Mouse (Mus musculus) intestine, postnatal 0 days (tissue): Measurements from ENCODE around the gene Pde3a. TPM values are rescaled to one million over a fixed set of nuclear protein-coding genes. Genes with fewer than 3 reads are reported as not detected.

Source experiments
- ATAC-seq: fragments of 200-750 bp; cut with Nextera tagmentation; 2 replicates; pipeline ENCODE4 v1.8.0; 2017; ENCODE audit warnings: mild to moderate bottlenecking, moderate TSS enrichment, moderate library complexity
- H3K27ac ChIP-seq: fragments of 300-500 bp; sonication (generic); 2 replicates; pipeline ENCODE4 v1.5.1; 2014; ENCODE audit warnings: mild to moderate bottlenecking, low read depth, low read length, moderate library complexity
- H3K27me3 ChIP-seq: fragments of 300-500 bp; sonication (generic); replicated peaks from 2 replicates; pipeline ENCODE4 v1.6.1; 2014; ENCODE audit warnings: low read length, mixed read lengths; ENCODE audit not compliant: control insufficient read depth, insufficient read depth
- H3K36me3 ChIP-seq: fragments of 300-500 bp; sonication (generic); 2 replicates; pipeline ENCODE4 v1.6.1; 2014; ENCODE audit warnings: mild to moderate bottlenecking, moderate library complexity; ENCODE audit not compliant: control insufficient read depth, insufficient read depth
- H3K4me1 ChIP-seq: fragments of 300-500 bp; sonication (generic); replicated peaks from 2 replicates; pipeline ENCODE4 v1.6.1; 2014; ENCODE audit warnings: antibody characterized with exemption, low read length, mixed read lengths; ENCODE audit not compliant: control insufficient read depth, insufficient read depth
- H3K4me2 ChIP-seq: fragments of 300-500 bp; sonication (generic); replicated peaks from 2 replicates; pipeline ENCODE4 v1.6.1; 2014; ENCODE audit warnings: low read depth, mild to moderate bottlenecking, moderate library complexity
- H3K4me3 ChIP-seq: fragments of 300-500 bp; sonication (generic); 2 replicates; pipeline ENCODE4 v1.5.1; 2014; ENCODE audit warnings: low read depth, low read length
- H3K9ac ChIP-seq: fragments of 300-500 bp; sonication (generic); 2 replicates; pipeline ENCODE4 v1.6.1; 2014; ENCODE audit warnings: mild to moderate bottlenecking, low read depth, low read length
- H3K9me3 ChIP-seq: fragments of 300-500 bp; sonication (generic); 2 replicates; pipeline ENCODE4 v1.6.1; 2016; ENCODE audit warnings: mixed run types; ENCODE audit not compliant: control insufficient read depth
- CTCF ChIP-seq: sonication (generic); IDR thresholded peaks from 2 replicates; pipeline ENCODE4 v1.5.1; 2016; ENCODE audit warnings: low read depth, mild to moderate bottlenecking, control low read depth, antibody characterized with exemption, moderate library complexity
- WGBS: fragments of 180-500 bp; shearing (Covaris S2); extraction: QIAGEN DNeasy Blood & Tissue Kit; methylation state at CpG from one replicate; pipeline ENCODE4 v1.1.7; 2014; 5-methylcytosine and 5-hydroxymethylcytosine counted together
- polyA plus RNA-seq: library from polyadenylated mRNA; unstranded; fragments of >200 nt; fragmentation: Nextera tagmentation; extraction: Ambion mirVana; gene quantifications from 2 replicates; pipeline ENCODE4 v1.2.1, GENCODE M21; 2015

Gene Pde3a
- polyA plus RNA-seq, 1 experiment from 2014 or later = 17.6 TPM

DNA sequence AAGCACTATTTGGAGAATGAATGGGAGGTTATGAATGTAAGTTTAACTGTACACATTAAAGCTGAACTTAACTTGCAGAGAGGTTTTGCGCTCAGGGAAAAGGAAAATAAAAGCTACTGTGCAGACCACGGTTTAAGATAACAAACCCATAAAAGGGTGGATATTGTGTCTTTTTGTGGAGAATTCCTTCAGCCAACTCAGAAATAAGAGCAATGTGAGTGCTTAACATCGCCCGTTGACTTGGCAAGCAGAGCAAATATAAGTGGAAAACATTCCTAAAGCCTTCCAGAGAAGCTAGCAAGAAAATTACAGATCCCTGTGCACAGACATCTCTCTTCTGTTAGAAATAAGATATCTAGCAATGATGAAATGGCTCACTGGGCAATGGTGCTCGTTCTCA is 139.0 kb downstream of the Pde3a start:
- Histone ChIP-seq H3K4me1 (no peaks in the 10 kb centered on the region), H3K9me3 (no peaks in the 10 kb centered on the region), H3K27me3 (no peaks in the 10 kb centered on the region), H3K36me3 (no peaks in the 10 kb centered on the region), H3K4me3 (no peak overlapping the region), H3K4me2 (no peak overlapping the region), H3K27ac (no peak overlapping the region), H3K9ac (no peak overlapping the region)
- no peak for TF ChIP-seq CTCF
- ATAC-seq = no peak
- 31% methylated on average over 5 of the region's 5 CpGs for WGBS

DNA sequence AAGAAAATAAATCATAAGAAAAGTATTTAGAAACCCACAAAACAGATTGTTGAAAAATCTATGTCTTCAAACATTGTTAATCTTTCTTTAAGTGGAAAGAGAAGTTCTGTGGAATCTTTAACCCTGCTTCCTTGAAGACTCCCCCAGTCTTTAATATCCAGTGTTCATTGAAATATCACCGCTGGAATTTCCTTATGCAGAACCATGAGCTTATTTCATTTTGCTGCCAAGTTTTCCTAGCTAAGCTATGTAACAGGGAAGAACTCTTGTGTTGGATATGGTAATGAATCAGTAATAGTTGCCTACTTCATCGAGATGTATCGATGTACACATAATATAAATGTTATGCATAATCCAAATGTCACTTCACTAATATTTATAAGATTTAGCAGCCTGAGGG is 146.9 kb downstream of the Pde3a start:
- no peak overlapping the region for H3K4me3 ChIP-seq
- no peak for ATAC-seq
- 63% methylated on average over 3 of the region's 3 CpGs for WGBS
- H3K9ac ChIP-seq = no peak overlapping the region
- no peaks in the 10 kb centered on the region for H3K36me3 ChIP-seq
- no peaks in the 10 kb centered on the region for H3K9me3 ChIP-seq
- H3K27me3 ChIP-seq = no peaks in the 10 kb centered on the region
- H3K4me1 ChIP-seq = no peaks in the 10 kb centered on the region
- H3K27ac ChIP-seq = no peak overlapping the region
- H3K4me2 ChIP-seq = no peak overlapping the region
- no peak for TF ChIP-seq CTCF

DNA sequence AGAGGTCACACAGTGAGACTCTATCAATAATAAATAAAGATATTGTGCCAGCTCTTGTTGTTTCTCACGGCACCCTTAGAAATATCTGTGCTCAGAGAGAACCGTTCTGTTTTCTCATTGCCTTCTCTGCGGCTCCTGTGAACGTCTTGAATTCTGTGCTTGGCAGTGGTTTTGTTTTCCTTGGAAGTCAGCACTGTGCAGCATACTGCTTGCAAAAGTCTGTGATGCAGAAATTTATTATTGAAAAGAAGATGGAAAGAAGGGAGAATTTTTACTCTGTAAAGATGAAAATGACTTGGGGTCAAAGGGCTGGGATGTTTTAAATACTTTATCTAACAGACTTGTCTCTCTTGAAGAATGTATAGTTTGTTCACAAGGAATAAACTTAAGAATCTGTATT is 150.3 kb downstream of the Pde3a start:
- H3K4me1 ChIP-seq = no peaks in the 10 kb centered on the region
- no peaks in the 10 kb centered on the region for H3K9me3 ChIP-seq
- no peaks in the 10 kb centered on the region for H3K36me3 ChIP-seq
- no peak overlapping the region for H3K9ac ChIP-seq
- H3K27ac ChIP-seq = no peak overlapping the region
- H3K4me2 ChIP-seq = no peak overlapping the region
- TF ChIP-seq CTCF = no peak
- H3K27me3 ChIP-seq = no peaks in the 10 kb centered on the region
- WGBS = 48% methylated on average over 4 of the region's 4 CpGs
- H3K4me3 ChIP-seq = no peak overlapping the region
- no peak for ATAC-seq

DNA sequence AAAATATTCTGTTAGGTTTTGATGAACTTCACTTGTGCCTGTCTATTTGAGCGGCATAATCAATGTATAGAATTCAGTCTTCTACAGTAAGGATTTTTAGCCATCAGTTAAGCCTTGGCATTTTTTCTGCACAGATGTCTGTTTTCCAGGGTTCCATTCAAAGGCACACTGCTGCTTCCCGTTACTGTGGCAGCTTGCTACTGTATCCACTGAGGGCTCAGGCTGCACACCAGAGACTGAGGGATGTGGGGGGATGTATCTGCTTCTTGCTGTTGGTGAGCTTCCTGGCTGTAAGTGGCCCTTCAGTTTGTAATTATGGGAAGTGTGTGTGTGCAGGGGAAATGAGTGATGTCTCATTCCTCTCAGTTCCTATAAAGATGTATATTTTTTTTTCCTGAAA is 154.9 kb downstream of the Pde3a start:
- Histone ChIP-seq H3K27ac (no peak overlapping the region), H3K4me1 (no peaks in the 10 kb centered on the region), H3K9me3 (no peaks in the 10 kb centered on the region), H3K4me2 (no peak overlapping the region), H3K27me3 (no peaks in the 10 kb centered on the region), H3K9ac (no peak overlapping the region), H3K4me3 (no peak overlapping the region), H3K36me3 (no peaks in the 10 kb centered on the region)
- no peak for TF ChIP-seq CTCF
- ATAC-seq = no peak
- 71% methylated on average over 2 of the region's 2 CpGs for WGBS

DNA sequence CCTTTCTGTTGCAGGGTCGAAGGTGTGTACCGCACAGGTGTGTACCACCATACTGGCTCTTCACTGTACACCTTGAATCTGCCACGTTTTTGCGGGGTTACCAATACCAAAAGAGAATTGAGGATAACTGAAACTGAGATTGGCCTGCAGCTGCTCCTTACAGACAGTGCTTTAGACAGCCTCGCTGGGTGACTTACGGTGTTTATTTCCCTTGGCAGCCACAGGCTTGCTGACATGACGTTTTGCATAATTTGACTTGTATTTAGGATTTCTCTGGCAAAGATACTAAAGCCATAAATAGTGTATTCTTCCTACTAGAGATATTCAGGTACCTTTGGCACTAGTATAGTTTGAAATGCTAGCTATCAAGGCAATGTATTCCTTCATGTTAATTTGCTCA is 155.6 kb downstream of the Pde3a start:
- no peak overlapping the region for H3K9ac ChIP-seq
- no peaks in the 10 kb centered on the region for H3K9me3 ChIP-seq
- TF ChIP-seq CTCF = no peak

DNA sequence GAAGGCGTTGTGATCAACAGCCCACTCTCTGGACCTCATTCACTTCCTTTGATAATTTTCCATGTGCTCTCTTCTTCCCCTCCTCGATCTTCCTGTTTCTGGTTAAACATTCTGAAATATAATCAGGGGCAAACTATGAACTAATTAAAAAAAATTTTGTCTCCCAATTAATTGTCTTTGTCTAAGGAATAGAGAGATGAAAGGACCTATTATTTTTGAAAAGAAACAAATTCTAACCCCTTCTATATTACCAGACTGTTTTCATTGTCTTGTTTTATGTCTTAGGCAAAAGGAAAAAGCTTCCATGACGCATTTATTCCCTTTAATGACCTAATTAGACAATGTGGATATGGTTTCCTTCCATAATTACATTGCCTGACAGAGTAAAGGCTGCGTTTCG is 156.4 kb downstream of the Pde3a start:
- no peaks in the 10 kb centered on the region for H3K27me3 ChIP-seq
- H3K4me2 ChIP-seq = no peak overlapping the region
- H3K27ac ChIP-seq = no peak overlapping the region
- H3K9ac ChIP-seq = no peak overlapping the region
- no peaks in the 10 kb centered on the region for H3K4me1 ChIP-seq
- no peaks in the 10 kb centered on the region for H3K36me3 ChIP-seq
- H3K4me3 ChIP-seq = no peak overlapping the region
- no peak for TF ChIP-seq CTCF
- H3K9me3 ChIP-seq = no peaks in the 10 kb centered on the region
- no peak for ATAC-seq
- 69% methylated on average over 5 of the region's 5 CpGs for WGBS

More for the DNA sequence above, 155.6 kb downstream of the Pde3a start:
- no peak overlapping the region for H3K4me3 ChIP-seq
- H3K4me1 ChIP-seq = no peaks in the 10 kb centered on the region
- no peak overlapping the region for H3K27ac ChIP-seq
- H3K36me3 ChIP-seq = no peaks in the 10 kb centered on the region
- no peak for ATAC-seq
- H3K4me2 ChIP-seq = no peak overlapping the region
- WGBS = 71% methylated on average over 7 of the region's 7 CpGs
- H3K27me3 ChIP-seq = no peaks in the 10 kb centered on the region

DNA sequence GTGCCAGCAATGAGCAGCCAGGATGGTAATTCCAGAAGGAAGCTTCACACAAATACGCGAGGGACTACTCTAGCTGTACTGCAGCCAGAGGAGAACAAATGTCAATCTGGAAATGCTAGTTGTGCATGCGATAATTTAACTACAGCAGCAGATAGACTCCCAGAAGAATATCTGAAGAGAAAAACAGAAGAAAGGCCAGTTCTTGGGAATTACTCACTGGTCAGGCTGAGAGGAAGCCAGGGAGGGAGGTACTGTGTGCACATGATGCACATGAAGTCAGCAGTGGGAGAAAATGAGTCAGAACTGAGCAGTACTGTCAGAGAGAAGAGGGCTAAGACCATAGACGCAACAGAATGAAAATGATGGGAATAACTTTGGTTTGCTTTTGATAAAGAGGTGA is 159.7 kb downstream of the Pde3a start:
- no peak for ATAC-seq
- no peak overlapping the region for H3K4me3 ChIP-seq
- 92% methylated on average over 4 of the region's 4 CpGs for WGBS

More for the DNA sequence above, 159.7 kb downstream of the Pde3a start:
- Histone ChIP-seq H3K27me3 (no peaks in the 10 kb centered on the region), H3K27ac (no peak overlapping the region), H3K4me1 (no peaks in the 10 kb centered on the region), H3K36me3 (no peaks in the 10 kb centered on the region), H3K9me3 (no peaks in the 10 kb centered on the region), H3K4me2 (no peak overlapping the region), H3K9ac (no peak overlapping the region)
- TF ChIP-seq CTCF = no peak
